Mouse (Mus musculus): ENCODE results near the gene Proca1. TPM values are rescaled to one million over a fixed set of nuclear protein-coding genes. Genes with fewer than 3 reads are reported as not detected.

The Proca1 gene
- total RNA-seq, 1 experiment: 0.80 TPM

GRCm38 (mm10) chr11:78172748-78173383 is 20.3 kb upstream of the Proca1 start:
- peak overlapping the region; percentile 40; the same call in 1 of the 2 replicates for H3K9ac ChIP-seq (ENCODE audit: insufficient read depth, low read depth, low read length, poor library complexity, severe bottlenecking)
- H3K4me1 ChIP-seq (ENCODE audit: control insufficient read depth in 2 of 2, insufficient read depth in 2 of 2, low read length in 2 of 2, poor library complexity in 1 of 2): peaks cover 0 to 27% of the 10 kb centered on the region in 2 experiments; a peak in 2 of 4 replicates
- H3K36me3 ChIP-seq (ENCODE audit: control insufficient read depth, insufficient read depth, low read length, poor library complexity, severe bottlenecking): no peaks in the 10 kb centered on the region
- no peak for DNase-seq (ENCODE audit: low read depth, low spot score)
- H3K27ac ChIP-seq (ENCODE audit: insufficient read depth, low read depth, low read length, poor library complexity, severe bottlenecking): no peak overlapping the region
- H3K9me3 ChIP-seq (ENCODE audit: control insufficient read depth, insufficient read depth, low read depth, low read length): no peaks in the 10 kb centered on the region
- in situ Hi-C loops (cut with MboI; ENCODE audit: low sequenced_read_pairs in 2 of 2, unreplicated experiment in 2 of 2): no loop called here
- H3K4me3 ChIP-seq (ENCODE audit: insufficient read depth in 1 of 2, low read depth in 1 of 2, low read length in 2 of 2, poor library complexity in 1 of 2, severe bottlenecking in 1 of 2): peak overlapping the region in 1 of 2 experiments; percentile 22; a peak in 1 of 4 replicates
- no peak for TF ChIP-seq ZC3H11A (IDR thresholded peaks at IDR 0.05; ENCODE audit: borderline replicate concordance, low read depth, low read length)
- no peak for TF ChIP-seq MAFK (IDR thresholded peaks at IDR 0.05; ENCODE audit: insufficient read depth, low read depth, low read length)
- TF ChIP-seq ZNF384 (IDR thresholded peaks at IDR 0.05; ENCODE audit: low read depth, low read length): no peak
- no peak for TF ChIP-seq CHD2 (IDR thresholded peaks at IDR 0.05; ENCODE audit: low read depth, low read length)
- no peak for TF ChIP-seq HCFC1 (IDR thresholded peaks at IDR 0.05; ENCODE audit: borderline replicate concordance, insufficient read depth, low read length)

GRCm38 (mm10) chr11:78174506-78174905 is 18.7 kb upstream of the Proca1 start:
- no peak overlapping the region for H3K9ac ChIP-seq (ENCODE audit: insufficient read depth, low read depth, low read length, poor library complexity, severe bottlenecking)
- TF ChIP-seq ZNF384 (IDR thresholded peaks at IDR 0.05; ENCODE audit: low read depth, low read length): no peak
- TF ChIP-seq CHD2 (IDR thresholded peaks at IDR 0.05; ENCODE audit: low read depth, low read length): no peak

GRCm38 (mm10) chr11:78175771-78176401 is 17.3 kb upstream of the Proca1 start:
- DNase-seq (ENCODE audit: low read depth, low spot score): no peak
- peaks cover 14% of the 10 kb centered on the region for H3K36me3 ChIP-seq (ENCODE audit: control insufficient read depth, insufficient read depth, low read length, poor library complexity, severe bottlenecking)
- no peak overlapping the region for H3K27ac ChIP-seq (ENCODE audit: insufficient read depth, low read depth, low read length, poor library complexity, severe bottlenecking)
- peak overlapping the region; percentile 88 to 90 for H3K4me3 ChIP-seq (ENCODE audit: insufficient read depth in 1 of 2, low read depth in 1 of 2, low read length in 2 of 2, poor library complexity in 1 of 2, severe bottlenecking in 1 of 2)
- H3K9me3 ChIP-seq (ENCODE audit: control insufficient read depth, insufficient read depth, low read depth, low read length): no peaks in the 10 kb centered on the region
- in situ Hi-C loops (cut with MboI; ENCODE audit: low sequenced_read_pairs in 2 of 2, unreplicated experiment in 2 of 2): no loop called here
- TF ChIP-seq ZNF384 (IDR thresholded peaks at IDR 0.05; ENCODE audit: low read depth, low read length): peak; percentile 53
- no peak for TF ChIP-seq MAFK (IDR thresholded peaks at IDR 0.05; ENCODE audit: insufficient read depth, low read depth, low read length)
- no peak overlapping the region for H3K9ac ChIP-seq (ENCODE audit: insufficient read depth, low read depth, low read length, poor library complexity, severe bottlenecking)
- peaks cover 0 to 10% of the 10 kb centered on the region in 2 experiments; a peak in 1 of 4 replicates for H3K4me1 ChIP-seq (ENCODE audit: control insufficient read depth in 2 of 2, insufficient read depth in 2 of 2, low read length in 2 of 2, poor library complexity in 1 of 2)

More at GRCm38 (mm10) chr11:78174506-78174905, 18.7 kb upstream of the Proca1 start:
- peaks cover 1% of the 10 kb centered on the region; the same call in 1 of the 2 replicates for H3K36me3 ChIP-seq (ENCODE audit: control insufficient read depth, insufficient read depth, low read length, poor library complexity, severe bottlenecking)
- no peaks in the 10 kb centered on the region for H3K9me3 ChIP-seq (ENCODE audit: control insufficient read depth, insufficient read depth, low read depth, low read length)
- no peak overlapping the region for H3K4me3 ChIP-seq (ENCODE audit: insufficient read depth in 1 of 2, low read depth in 1 of 2, low read length in 2 of 2, poor library complexity in 1 of 2, severe bottlenecking in 1 of 2)
- in situ Hi-C loops (cut with MboI; ENCODE audit: low sequenced_read_pairs in 2 of 2, unreplicated experiment in 2 of 2): no loop called here
- no peak overlapping the region for H3K27ac ChIP-seq (ENCODE audit: insufficient read depth, low read depth, low read length, poor library complexity, severe bottlenecking)
- DNase-seq (ENCODE audit: low read depth, low spot score): no peak
- H3K4me1 ChIP-seq (ENCODE audit: control insufficient read depth in 2 of 2, insufficient read depth in 2 of 2, low read length in 2 of 2, poor library complexity in 1 of 2): peaks cover 0 to 16% of the 10 kb centered on the region in 2 experiments; a peak in 1 of 4 replicates

GRCm38 (mm10) chr11:78176402-78176862 is 16.8 kb upstream of the Proca1 start, which contains the start of the genes Nek8 and Tlcd1:
Gene Nek8, minus strand, starts transcription at chr11:78176675.
Gene Tlcd1, plus strand, starts transcription at chr11:78176711.
- H3K4me1 ChIP-seq (ENCODE audit: control insufficient read depth in 2 of 2, insufficient read depth in 2 of 2, low read length in 2 of 2, poor library complexity in 1 of 2): peaks cover 0 to 8% of the 10 kb centered on the region in 2 experiments; a peak in 1 of 4 replicates
- peak within 1 kb of the TSS; percentile 84 for H3K9ac ChIP-seq (ENCODE audit: insufficient read depth, low read depth, low read length, poor library complexity, severe bottlenecking)
- DNase-seq (ENCODE audit: low read depth, low spot score): peak; percentile 94
- TF ChIP-seq ZC3H11A (IDR thresholded peaks at IDR 0.05; ENCODE audit: borderline replicate concordance, low read depth, low read length) (no peak), MAFK (IDR thresholded peaks at IDR 0.05; ENCODE audit: insufficient read depth, low read depth, low read length) (no peak), HCFC1 (IDR thresholded peaks at IDR 0.05; ENCODE audit: borderline replicate concordance, insufficient read depth, low read length) (no peak), ZNF384 (IDR thresholded peaks at IDR 0.05; ENCODE audit: low read depth, low read length) (no peak), CHD2 (IDR thresholded peaks at IDR 0.05; ENCODE audit: low read depth, low read length) (no peak)
- in situ Hi-C loops (cut with MboI; ENCODE audit: low sequenced_read_pairs in 2 of 2, unreplicated experiment in 2 of 2): no loop called here
- H3K9me3 ChIP-seq (ENCODE audit: control insufficient read depth, insufficient read depth, low read depth, low read length): no peaks in the 10 kb centered on the region
- H3K27ac ChIP-seq (ENCODE audit: insufficient read depth, low read depth, low read length, poor library complexity, severe bottlenecking): peak within 1 kb of the TSS; percentile 79
- peak within 1 kb of the TSS; percentile 88 to 90 for H3K4me3 ChIP-seq (ENCODE audit: insufficient read depth in 1 of 2, low read depth in 1 of 2, low read length in 2 of 2, poor library complexity in 1 of 2, severe bottlenecking in 1 of 2)
- H3K36me3 ChIP-seq (ENCODE audit: control insufficient read depth, insufficient read depth, low read length, poor library complexity, severe bottlenecking): peaks cover 20% of the 10 kb centered on the region

Measured in ES-E14 (cell line).